In genomic region chr2:24747878-24748277, GRCm38 (mm10) we compare ENCODE assay signal across 17 mouse cellular contexts. TPM values are rescaled to one million over a fixed set of nuclear protein-coding genes. Genes with fewer than 3 reads are reported as not detected.
DNase-seq lines count a peak whose midpoint lies in the region; TF ChIP-seq lines count a peak whose summit lies in the region.
"Had no signal": no experiment of that assay in that cellular context is flagged by ENCODE, and none has a peak within 500 bp of the region (broad histone marks: within the 10 kb centered on the region; RNA-seq: fewer than 3 reads in every experiment).

No protein-coding gene starts in this region.

- no peak for TF ChIP-seq POLR2A in kidney, adult 2 months (IDR thresholded peaks at IDR 0.05; ENCODE audit: low read depth, low read length)

- no peaks in the 10 kb centered on the region for H3K4me1 ChIP-seq in kidney, adult 2 months (ENCODE audit: control insufficient read depth, insufficient read depth, low read length)
- H3K4me1 ChIP-seq in embryonic facial prominence, embryonic 10.5 days, result peaks cover 11% of the 10 kb centered on the region
- H3K4me1 ChIP-seq: forebrain, embryonic 12.5 days; intestine, embryonic 15.5 days; limb, embryonic 10.5 days had no signal

- peak; percentile 4 for DNase-seq in lung, postnatal 25 days (ENCODE audit: low spot score)
- no peak for DNase-seq in lung, postnatal 10 days
- peak; percentile 65 for DNase-seq in c-Kit-positive CD71-negative TER-119-negative erythroid progenitor cells, embryonic 14.5 days (ENCODE audit: low read depth)
- DNase-seq in naive thymus-derived CD4-positive, alpha-beta T cell, adult 2 months (ENCODE audit: low read depth), result peak; percentile 80
- peak; percentile 79 to 86 for DNase-seq in thymus, postnatal 36 days
- no peak for DNase-seq in kidney, adult 2 months
- no peak for DNase-seq in embryonic facial prominence, embryonic 10.5 days (ENCODE audit: low spot score)
- no peak for DNase-seq in layer of hippocampus, adult 9-10 months (ENCODE audit: low spot score)
- DNase-seq: adrenal gland, adult 8-10 months; heart, adult 18-20 months; kidney, postnatal 25 days; lung, adult 18-20 months; right cerebral cortex, postnatal 14 days had no signal

- no peak overlapping the region for H3K27ac ChIP-seq in kidney, adult 2 months (ENCODE audit: insufficient read depth, low read depth, low read length)
- no peak overlapping the region for H3K27ac ChIP-seq in embryonic facial prominence, embryonic 10.5 days (replicated peaks)
- H3K27ac ChIP-seq: embryonic facial prominence, embryonic 15.5 days; forebrain, embryonic 12.5 days; intestine, embryonic 15.5 days; limb, embryonic 10.5 days had no signal

- 62% methylated on average over 7 of the region's 7 CpGs for WGBS in kidney, adult 2 months
- WGBS in embryonic facial prominence, embryonic 10.5 days, result 72% methylated on average over 7 of the region's 7 CpGs

- no peak for TF ChIP-seq CTCF in kidney, adult 2 months (conservative IDR thresholded peaks at IDR 0.05; ENCODE audit: insufficient read depth, insufficient read length, low read depth, low read length)

- no peak overlapping the region for H3K4me3 ChIP-seq in kidney, adult 2 months (ENCODE audit: insufficient read depth, low read depth, low read length)
- no peak overlapping the region for H3K4me3 ChIP-seq in embryonic facial prominence, embryonic 10.5 days
- H3K4me3 ChIP-seq: embryonic facial prominence, embryonic 15.5 days; forebrain, embryonic 12.5 days; intestine, embryonic 15.5 days; limb, embryonic 10.5 days had no signal

- H3K27me3 ChIP-seq in kidney, adult 2 months (replicated peaks; ENCODE audit: control insufficient read depth, insufficient read depth, low read length), result no peaks in the 10 kb centered on the region
- no peaks in the 10 kb centered on the region for H3K27me3 ChIP-seq in embryonic facial prominence, embryonic 10.5 days (replicated peaks; ENCODE audit: low read depth, poor library complexity, severe bottlenecking)
- H3K27me3 ChIP-seq: embryonic facial prominence, embryonic 15.5 days; forebrain, embryonic 12.5 days; intestine, embryonic 15.5 days had no signal

- no peaks in the 10 kb centered on the region for H3K9me3 ChIP-seq in embryonic facial prominence, embryonic 10.5 days
- H3K9me3 ChIP-seq: embryonic facial prominence, embryonic 15.5 days; forebrain, embryonic 12.5 days; intestine, embryonic 15.5 days; limb, embryonic 10.5 days had no signal

- H3K36me3 ChIP-seq in kidney, adult 2 months (ENCODE audit: control insufficient read depth, insufficient read depth, low read length), result no peaks in the 10 kb centered on the region
- H3K36me3 ChIP-seq in embryonic facial prominence, embryonic 10.5 days (replicated peaks), result no peaks in the 10 kb centered on the region
- H3K36me3 ChIP-seq: embryonic facial prominence, embryonic 15.5 days; forebrain, embryonic 12.5 days; intestine, embryonic 15.5 days; limb, embryonic 10.5 days had no signal

RNA-seq across cellular contexts. Expression of gene Cacna1b, which starts 15.1 kb away (rescaled TPM):
- 0.03 and 1.2 TPM in 2 replicates for polyA plus RNA-seq in kidney, adult 2 months (2012; rRNA removed)
- 3.2 and 3.6 TPM in 2 replicates for polyA plus RNA-seq in embryonic facial prominence, embryonic 10.5 days (2016; fragmentation: Nextera tagmentation; extraction: Ambion mirVana)

Comparison
In these comparisons a context has a peak if more than half of its experiments do, and no peak if none do; other contexts are left out.
1. DNase-seq: peak in lung, postnatal 25 days (single experiment), c-Kit-positive CD71-negative TER-119-negative erythroid progenitor cells, embryonic 14.5 days (single experiment), naive thymus-derived CD4-positive, alpha-beta T cell, adult 2 months (single experiment) and thymus, postnatal 36 days (2 of 2); none in lung, postnatal 10 days (single experiment), kidney, adult 2 months (single experiment), embryonic facial prominence, embryonic 10.5 days (single experiment) and layer of hippocampus, adult 9-10 months (single experiment).